Mouse (Mus musculus): Measurements from ENCODE around the gene Muc16. TPM values are rescaled to one million over a fixed set of nuclear protein-coding genes. Genes with fewer than 3 reads are reported as not detected.
A peak's percentile ranks its signal among the peaks of the same experiment; 100 is the strongest.

The Muc16 gene
- 1.4 and 1.5 TPM in 2 replicates for polyA plus RNA-seq (2015; fragmentation: Nextera tagmentation; extraction: Ambion mirVana)

GRCm38 (mm10) chr9:18674480-18675154 lies at the start of gene Muc16:
Muc16 (minus strand) TSS chr9:18674530.
- H3K27me3 ChIP-seq (replicated peaks) = no peaks in the 10 kb centered on the region
- no peak within 1 kb of the TSS for H3K4me2 ChIP-seq
- 57% methylated on average over 4 of the region's 4 CpGs for WGBS
- no peaks in the 10 kb centered on the region for H3K36me3 ChIP-seq
- no peak within 1 kb of the TSS for H3K27ac ChIP-seq (replicated peaks)
- no peak for ATAC-seq (ENCODE audit: extremely low read depth, insufficient number of reproducible peaks, low FRiP score, low TSS enrichment)
- no peak within 1 kb of the TSS for H3K4me3 ChIP-seq
- no peaks in the 10 kb centered on the region for H3K4me1 ChIP-seq
- H3K9me3 ChIP-seq = no peaks in the 10 kb centered on the region
- H3K9ac ChIP-seq = no peak within 1 kb of the TSS

- Histone ChIP-seq H3K27ac (replicated peaks) (no peak overlapping the region), H3K27me3 (replicated peaks) (no peaks in the 10 kb centered on the region), H3K9ac (no peak overlapping the region), H3K4me1 (no peaks in the 10 kb centered on the region), H3K36me3 (no peaks in the 10 kb centered on the region), H3K4me3 (no peak overlapping the region), H3K4me2 (no peak overlapping the region), H3K9me3 (no peaks in the 10 kb centered on the region)
- no peak for ATAC-seq (ENCODE audit: extremely low read depth, insufficient number of reproducible peaks, low FRiP score, low TSS enrichment)
- 51% methylated on average over 4 of the region's 4 CpGs for WGBS
These were observed 48.4 kb upstream of the Muc16 start for GRCm38 (mm10) chr9:18722712-18723099.

- Histone ChIP-seq H3K9me3 (no peaks in the 10 kb centered on the region), H3K27me3 (replicated peaks) (no peaks in the 10 kb centered on the region), H3K36me3 (no peaks in the 10 kb centered on the region), H3K9ac (no peak overlapping the region), H3K4me1 (no peaks in the 10 kb centered on the region), H3K4me3 (no peak overlapping the region), H3K4me2 (no peak overlapping the region), H3K27ac (replicated peaks) (no peak overlapping the region)
- ATAC-seq (ENCODE audit: extremely low read depth, insufficient number of reproducible peaks, low FRiP score, low TSS enrichment) = no peak
- 41% methylated on average over 6 of the region's 6 CpGs for WGBS
These were observed 47.8 kb upstream of the Muc16 start for GRCm38 (mm10) chr9:18721931-18722711.

GRCm38 (mm10) chr9:18721011-18721410 lies 46.7 kb upstream of the Muc16 start:
- no peak for ATAC-seq (ENCODE audit: extremely low read depth, insufficient number of reproducible peaks, low FRiP score, low TSS enrichment)
- H3K27me3 ChIP-seq (replicated peaks) = no peaks in the 10 kb centered on the region
- no peaks in the 10 kb centered on the region for H3K9me3 ChIP-seq
- no peak overlapping the region for H3K4me3 ChIP-seq
- H3K27ac ChIP-seq (replicated peaks) = no peak overlapping the region
- H3K4me1 ChIP-seq = no peaks in the 10 kb centered on the region
- no peak overlapping the region for H3K4me2 ChIP-seq
- WGBS = 32% methylated on average over 2 of the region's 2 CpGs
- no peaks in the 10 kb centered on the region for H3K36me3 ChIP-seq
- H3K9ac ChIP-seq = no peak overlapping the region

- no peak overlapping the region for H3K4me3 ChIP-seq
- H3K9ac ChIP-seq = no peak overlapping the region
- H3K36me3 ChIP-seq = no peaks in the 10 kb centered on the region
- no peaks in the 10 kb centered on the region for H3K27me3 ChIP-seq (replicated peaks)
- H3K4me1 ChIP-seq = no peaks in the 10 kb centered on the region
- ATAC-seq (ENCODE audit: extremely low read depth, insufficient number of reproducible peaks, low FRiP score, low TSS enrichment) = no peak
- no peak overlapping the region for H3K4me2 ChIP-seq
- no peak overlapping the region for H3K27ac ChIP-seq (replicated peaks)
- no peaks in the 10 kb centered on the region for H3K9me3 ChIP-seq
These were observed 31.3 kb upstream of the Muc16 start for GRCm38 (mm10) chr9:18705628-18706027.

- Histone ChIP-seq H3K4me3 (no peak overlapping the region), H3K4me1 (no peaks in the 10 kb centered on the region), H3K9ac (no peak overlapping the region), H3K9me3 (no peaks in the 10 kb centered on the region), H3K27me3 (replicated peaks) (no peaks in the 10 kb centered on the region), H3K27ac (replicated peaks) (no peak overlapping the region), H3K4me2 (no peak overlapping the region), H3K36me3 (no peaks in the 10 kb centered on the region)
- ATAC-seq (ENCODE audit: extremely low read depth, insufficient number of reproducible peaks, low FRiP score, low TSS enrichment) = no peak
- WGBS = 42% methylated on average over 2 of the region's 2 CpGs
These were observed 76.0 kb downstream of the Muc16 start for GRCm38 (mm10) chr9:18598366-18598765.

GRCm38 (mm10) chr9:18508098-18508497 lies 166.2 kb downstream of the Muc16 start:
- H3K9ac ChIP-seq = no peak overlapping the region
- no peaks in the 10 kb centered on the region for H3K4me1 ChIP-seq
- no peak overlapping the region for H3K27ac ChIP-seq (replicated peaks)
- 43% methylated on average over 2 of the region's 2 CpGs for WGBS
- no peak for ATAC-seq (ENCODE audit: extremely low read depth, insufficient number of reproducible peaks, low FRiP score, low TSS enrichment)
- no peak overlapping the region for H3K4me3 ChIP-seq
- H3K9me3 ChIP-seq = no peaks in the 10 kb centered on the region
- H3K27me3 ChIP-seq (replicated peaks) = no peaks in the 10 kb centered on the region
- H3K4me2 ChIP-seq = no peak overlapping the region
- no peaks in the 10 kb centered on the region for H3K36me3 ChIP-seq

GRCm38 (mm10) chr9:18478168-18478567 lies 196.2 kb downstream of the Muc16 start, which contains the start of the genes Zfp558 and Mbd3l1:
Zfp558 (minus strand) TSS chr9:18478268.
Mbd3l1 (plus strand) TSS chr9:18478359.
- 49% methylated on average over 3 of the region's 3 CpGs for WGBS
- H3K9ac ChIP-seq = no peak within 1 kb of the TSS

GRCm38 (mm10) chr9:18473324-18474128 lies 200.8 kb downstream of the Muc16 start:
- H3K4me3 ChIP-seq = peak overlapping the region; percentile 70
- H3K27ac ChIP-seq (replicated peaks) = peak overlapping the region; percentile 87
- peak; percentile 66 for ATAC-seq (ENCODE audit: extremely low read depth, insufficient number of reproducible peaks, low FRiP score, low TSS enrichment)
- H3K9me3 ChIP-seq = no peaks in the 10 kb centered on the region
- WGBS = 5% methylated on average over 39 of the region's 39 CpGs
- H3K36me3 ChIP-seq = 0 out of 2 replicates have a peak, but pooled peaks cover 7% of the 10 kb centered on the region
- peaks cover 5% of the 10 kb centered on the region; the same call in 1 of the 2 replicates for H3K27me3 ChIP-seq (replicated peaks)
- H3K4me2 ChIP-seq = peak overlapping the region; percentile 86
- H3K9ac ChIP-seq = peak overlapping the region; percentile 78
- peaks cover 9% of the 10 kb centered on the region for H3K4me1 ChIP-seq

More at GRCm38 (mm10) chr9:18478168-18478567, 196.2 kb downstream of the Muc16 start, which contains the start of the genes Zfp558 and Mbd3l1:
- no peaks in the 10 kb centered on the region for H3K36me3 ChIP-seq
- H3K9me3 ChIP-seq = no peaks in the 10 kb centered on the region
- H3K4me3 ChIP-seq = no peak within 1 kb of the TSS
- H3K4me2 ChIP-seq = no peak within 1 kb of the TSS
- no peak within 1 kb of the TSS for H3K27ac ChIP-seq (replicated peaks)
- H3K4me1 ChIP-seq = peaks cover 3% of the 10 kb centered on the region; the same call in 1 of the 2 replicates
- H3K27me3 ChIP-seq (replicated peaks) = peaks cover 5% of the 10 kb centered on the region; the same call in 1 of the 2 replicates
- ATAC-seq (ENCODE audit: extremely low read depth, insufficient number of reproducible peaks, low FRiP score, low TSS enrichment) = no peak

- peaks cover 3% of the 10 kb centered on the region; the same call in 1 of the 2 replicates for H3K9me3 ChIP-seq
- no peaks in the 10 kb centered on the region for H3K27me3 ChIP-seq (replicated peaks)
- H3K4me2 ChIP-seq = no peak overlapping the region
- no peak overlapping the region for H3K27ac ChIP-seq (replicated peaks)
- H3K4me1 ChIP-seq = peaks cover 5% of the 10 kb centered on the region
- H3K9ac ChIP-seq = no peak overlapping the region
- no peak for ATAC-seq (ENCODE audit: extremely low read depth, insufficient number of reproducible peaks, low FRiP score, low TSS enrichment)
- no peak overlapping the region for H3K4me3 ChIP-seq
- peaks cover 57% of the 10 kb centered on the region for H3K36me3 ChIP-seq
- 78% methylated on average over 3 of the region's 3 CpGs for WGBS
These were observed 206.3 kb downstream of the Muc16 start for GRCm38 (mm10) chr9:18468005-18468404.

- ATAC-seq (ENCODE audit: extremely low read depth, insufficient number of reproducible peaks, low FRiP score, low TSS enrichment) = no peak
- no peak overlapping the region for H3K4me2 ChIP-seq
- H3K36me3 ChIP-seq = peaks cover 61% of the 10 kb centered on the region
- H3K9ac ChIP-seq = no peak overlapping the region
- H3K4me1 ChIP-seq = no peaks in the 10 kb centered on the region
- no peak overlapping the region for H3K27ac ChIP-seq (replicated peaks)
- peaks cover 3% of the 10 kb centered on the region; the same call in 1 of the 2 replicates for H3K9me3 ChIP-seq
- no peaks in the 10 kb centered on the region for H3K27me3 ChIP-seq (replicated peaks)
- H3K4me3 ChIP-seq = no peak overlapping the region
- 76% methylated on average over 3 of the region's 3 CpGs for WGBS
These were observed 207.0 kb downstream of the Muc16 start for GRCm38 (mm10) chr9:18467350-18467749.

Measured in heart, embryonic 13.5 days (tissue).